ENCODE assay signal across 12 mouse cellular contexts in genomic region chr17:28084395-28084905, GRCm38 (mm10). TPM values are rescaled to one million over a fixed set of nuclear protein-coding genes. Genes with fewer than 3 reads are reported as not detected.
DNase-seq lines count a peak whose midpoint lies in the region; ATAC-seq lines count a peak whose summit lies in the region.
"Had no signal": no experiment of that assay in that cellular context is flagged by ENCODE, and none has a peak within 500 bp of the region (broad histone marks: within the 10 kb centered on the region; RNA-seq: fewer than 3 reads in every experiment).

No protein-coding gene starts in this region.

- 30% methylated on average over 22 of the region's 22 CpGs for WGBS in hindbrain, embryonic 11.5 days
- WGBS in hindbrain, embryonic 12.5 days: 30% methylated on average over 22 of the region's 22 CpGs
- WGBS in intestine, embryonic 15.5 days: 19% methylated on average over 22 of the region's 22 CpGs
- WGBS in midbrain, embryonic 15.5 days: 16% methylated on average over 22 of the region's 22 CpGs

- H3K9ac ChIP-seq in hindbrain, embryonic 11.5 days (ENCODE audit: low read depth, low read length): no peak overlapping the region
- H3K9ac ChIP-seq in hindbrain, embryonic 12.5 days: no peak overlapping the region
- H3K9ac ChIP-seq in intestine, embryonic 15.5 days: no peak overlapping the region
- H3K9ac ChIP-seq in midbrain, embryonic 15.5 days: no peak overlapping the region

- no peaks in the 10 kb centered on the region for H3K36me3 ChIP-seq in hindbrain, embryonic 11.5 days (ENCODE audit: control insufficient read depth, insufficient read depth, low read length)
- no peaks in the 10 kb centered on the region for H3K36me3 ChIP-seq in hindbrain, embryonic 12.5 days
- H3K36me3 ChIP-seq in intestine, embryonic 15.5 days: no peaks in the 10 kb centered on the region
- no peaks in the 10 kb centered on the region for H3K36me3 ChIP-seq in midbrain, embryonic 15.5 days (replicated peaks)

- H3K4me1 ChIP-seq in hindbrain, embryonic 11.5 days (replicated peaks; ENCODE audit: control insufficient read depth, insufficient read depth, low read length): 0 out of 2 replicates have a peak, but pooled peaks cover 2% of the 10 kb centered on the region
- peaks cover 28% of the 10 kb centered on the region for H3K4me1 ChIP-seq in hindbrain, embryonic 12.5 days
- H3K4me1 ChIP-seq in intestine, embryonic 15.5 days (replicated peaks): peaks cover 22% of the 10 kb centered on the region
- H3K4me1 ChIP-seq in midbrain, embryonic 15.5 days: peaks cover 31% of the 10 kb centered on the region

- ATAC-seq in hindbrain, embryonic 11.5 days (ENCODE audit: low FRiP score): no peak
- ATAC-seq in hindbrain, embryonic 12.5 days (ENCODE audit: low FRiP score): no peak
- ATAC-seq in intestine, embryonic 15.5 days: no peak
- ATAC-seq in midbrain, embryonic 15.5 days (replicated peaks): no peak

- H3K4me2 ChIP-seq in hindbrain, embryonic 11.5 days (replicated peaks; ENCODE audit: low read depth, low read length): no peak overlapping the region
- H3K4me2 ChIP-seq in hindbrain, embryonic 12.5 days (replicated peaks): no peak overlapping the region
- H3K4me2 ChIP-seq in intestine, embryonic 15.5 days (replicated peaks): peak overlapping the region; percentile 49; the same call in 1 of the 2 replicates
- no peak overlapping the region for H3K4me2 ChIP-seq in midbrain, embryonic 15.5 days

- no peak overlapping the region for H3K27ac ChIP-seq in hindbrain, embryonic 11.5 days (ENCODE audit: low read depth, low read length)
- no peak overlapping the region for H3K27ac ChIP-seq in hindbrain, embryonic 12.5 days
- H3K27ac ChIP-seq in intestine, embryonic 15.5 days: no peak overlapping the region
- H3K27ac ChIP-seq in midbrain, embryonic 15.5 days: peak overlapping the region; percentile 18; the same call in 1 of the 2 replicates

- H3K27me3 ChIP-seq in hindbrain, embryonic 11.5 days (ENCODE audit: control insufficient read depth, insufficient read depth, low read length): no peaks in the 10 kb centered on the region
- peaks cover 14% of the 10 kb centered on the region for H3K27me3 ChIP-seq in hindbrain, embryonic 12.5 days
- no peaks in the 10 kb centered on the region for H3K27me3 ChIP-seq in intestine, embryonic 15.5 days (replicated peaks)
- no peaks in the 10 kb centered on the region; the same call in 1 of the 2 replicates for H3K27me3 ChIP-seq in midbrain, embryonic 15.5 days (replicated peaks)

- no peaks in the 10 kb centered on the region for H3K9me3 ChIP-seq in hindbrain, embryonic 11.5 days (ENCODE audit: control insufficient read depth, low read length)
- no peaks in the 10 kb centered on the region for H3K9me3 ChIP-seq in hindbrain, embryonic 12.5 days (replicated peaks)
- no peaks in the 10 kb centered on the region for H3K9me3 ChIP-seq in intestine, embryonic 15.5 days
- no peaks in the 10 kb centered on the region for H3K9me3 ChIP-seq in midbrain, embryonic 15.5 days

- peak; percentile 23 for DNase-seq in hindbrain, embryonic 11.5 days (ENCODE audit: low spot score)
- peak; percentile 84 for DNase-seq in Muller cell, postnatal 12 days (ENCODE audit: inconsistent ontology term)
- DNase-seq in urinary bladder, postnatal 25 days (ENCODE audit: low spot score): no peak
- DNase-seq in layer of hippocampus, adult 18-20 months (ENCODE audit: low spot score in 2 of 2): no peak
- DNase-seq in urinary bladder, postnatal 4 days (ENCODE audit: low spot score in 2 of 2): no peak

- no peak overlapping the region for H3K4me3 ChIP-seq in hindbrain, embryonic 11.5 days (ENCODE audit: low read depth, low read length)
- H3K4me3 ChIP-seq in hindbrain, embryonic 12.5 days: no peak overlapping the region
- no peak overlapping the region for H3K4me3 ChIP-seq in intestine, embryonic 15.5 days (replicated peaks)
- H3K4me3 ChIP-seq in midbrain, embryonic 15.5 days: no peak overlapping the region

RNA-seq across cellular contexts. Expression of gene Tcp11, which starts 4.0 kb away (rescaled TPM):
- polyA plus RNA-seq in hindbrain, embryonic 11.5 days (2014; fragmentation: Nextera tagmentation; extraction: Ambion mirVana): 0.99 and 1.3 TPM in 2 replicates
- 1.9 and 2.6 TPM in 2 replicates for polyA plus RNA-seq in hindbrain, embryonic 12.5 days (2016; fragmentation: Nextera tagmentation; extraction: Ambion mirVana)
- 1.2 and 1.6 TPM in 2 replicates for polyA plus RNA-seq in intestine, embryonic 15.5 days (2015; fragmentation: Nextera tagmentation; extraction: Ambion mirVana)
- 1.9 and 2.2 TPM in 2 replicates for polyA plus RNA-seq in midbrain, embryonic 15.5 days (2015; fragmentation: Nextera tagmentation; extraction: Ambion mirVana)
- total RNA-seq in layer of hippocampus, adult 18-20 months (2021): 1 to 10 TPM in 1 of 2 experiments, under 1 TPM in 1; 0.68 to 1.6 TPM
- total RNA-seq: CH12.LX had no signal

RNA-seq across cellular contexts. Expression of gene Scube3, which starts 57.5 kb away (rescaled TPM):
- 8.0 and 8.6 TPM in 2 replicates for polyA plus RNA-seq in hindbrain, embryonic 11.5 days (2014; fragmentation: Nextera tagmentation; extraction: Ambion mirVana)
- 11.1 and 12.4 TPM in 2 replicates for polyA plus RNA-seq in hindbrain, embryonic 12.5 days (2016; fragmentation: Nextera tagmentation; extraction: Ambion mirVana)
- 2.0 and 2.5 TPM in 2 replicates for polyA plus RNA-seq in intestine, embryonic 15.5 days (2015; fragmentation: Nextera tagmentation; extraction: Ambion mirVana)
- 6.0 and 6.4 TPM in 2 replicates for polyA plus RNA-seq in midbrain, embryonic 15.5 days (2015; fragmentation: Nextera tagmentation; extraction: Ambion mirVana)
- 1 to 10 TPM; 1.3 to 1.9 TPM for total RNA-seq in layer of hippocampus, adult 18-20 months (2021)
- total RNA-seq: megakaryocyte-erythroid progenitor cell, adult 5-6 weeks had no signal
- polyA plus RNA-seq: activated CD4-positive, CD25-positive, alpha-beta regulatory T cell, adult 4 months; inflammation-experienced regulatory T-cells, adult 6 months had no signal

Comparison
In these comparisons a context has a peak if more than half of its experiments do, and no peak if none do; other contexts are left out.
1. DNase-seq: peak in hindbrain, embryonic 11.5 days (single experiment) and Muller cell, postnatal 12 days (single experiment); none in urinary bladder, postnatal 25 days (single experiment), layer of hippocampus, adult 18-20 months (0 of 2) and urinary bladder, postnatal 4 days (0 of 2).